Mouse (Mus musculus): ENCODE data around the gene Atp5b. TPM values are rescaled to one million over a fixed set of nuclear protein-coding genes. Genes with fewer than 3 reads are reported as not detected.

Atp5b gene
- polyA plus RNA-seq, 1 experiment: 803 TPM

GRCm38 (mm10) chr10:128096313-128096692 lies 13.2 kb downstream of the Atp5b start:
- DNase-seq (ENCODE audit: low read depth in 1 of 2, low spot score in 2 of 2): no peak
- H3K4me1 ChIP-seq (ENCODE audit: control insufficient read depth, insufficient read depth, insufficient read length): peaks cover 10% of the 10 kb centered on the region
- TF ChIP-seq CTCF (IDR thresholded peaks at IDR 0.05; ENCODE audit: extremely low read depth, insufficient read depth, insufficient read length, insufficient replicate concordance): no peak
- no peak for TF ChIP-seq POLR2A (IDR thresholded peaks at IDR 0.05; ENCODE audit: low read depth, low read length)
- H3K27me3 ChIP-seq (ENCODE audit: control insufficient read depth, insufficient read depth, low read length): no peaks in the 10 kb centered on the region
- WGBS: 21% methylated on average over 4 of the region's 4 CpGs
- H3K27ac ChIP-seq (ENCODE audit: insufficient read depth, low read length): peak overlapping the region; percentile 42; the same call in 1 of the 2 replicates
- peak overlapping the region; percentile 25 for H3K4me3 ChIP-seq (ENCODE audit: extremely low read depth, insufficient read depth, insufficient read length)
- peaks cover 1% of the 10 kb centered on the region; the same call in 1 of the 2 replicates for H3K36me3 ChIP-seq (ENCODE audit: control insufficient read depth, insufficient read depth, low read length)

DNA sequence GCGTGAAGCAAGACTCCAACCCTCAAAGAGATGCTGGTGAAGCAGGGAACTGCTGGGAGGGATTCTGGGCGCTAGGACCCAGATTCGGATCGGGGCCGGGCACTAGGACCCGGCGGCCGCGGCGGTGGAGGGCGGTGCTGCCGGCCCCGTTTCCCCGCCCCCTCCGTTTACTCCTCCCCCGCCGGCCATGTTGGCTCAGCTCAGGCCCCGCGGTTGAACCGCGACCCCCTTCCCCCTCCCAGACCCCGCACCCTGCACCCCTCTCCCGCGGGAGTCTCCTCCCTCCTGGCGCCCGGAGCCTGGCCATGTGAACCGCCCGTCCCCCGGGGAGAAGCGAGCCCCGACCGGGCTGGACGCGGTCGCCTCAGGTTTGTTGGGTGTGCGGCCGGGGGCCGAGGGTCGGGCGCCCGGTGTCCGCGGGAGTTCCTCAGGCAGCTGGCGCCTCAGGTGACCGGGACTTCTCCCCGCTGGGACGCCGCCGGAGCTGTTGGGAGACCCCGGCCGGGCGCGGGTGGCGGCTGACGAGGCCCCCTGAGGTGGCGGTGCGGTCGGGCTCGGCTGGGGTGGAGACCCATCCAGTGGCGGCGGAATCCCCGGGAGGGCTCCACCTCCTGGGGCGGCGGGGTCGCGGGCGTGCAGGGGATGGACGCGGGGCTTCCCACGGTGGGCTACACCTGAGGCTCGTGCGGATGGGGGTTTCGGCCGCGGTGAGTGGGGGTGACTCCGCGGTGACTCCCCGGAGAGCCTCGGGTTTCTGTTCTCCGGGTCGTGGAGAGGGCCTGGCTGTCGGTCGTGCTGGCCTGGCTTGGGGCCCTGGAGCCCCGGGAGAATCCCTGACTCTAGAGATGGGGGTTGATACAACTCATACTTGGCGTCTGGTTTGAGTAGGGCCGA lies 13.9 kb downstream of the Atp5b start:
- TF ChIP-seq CTCF (IDR thresholded peaks at IDR 0.05; ENCODE audit: extremely low read depth, insufficient read depth, insufficient read length, insufficient replicate concordance) (no peak), POLR2A (IDR thresholded peaks at IDR 0.05; ENCODE audit: low read depth, low read length) (no peak)
- peaks cover 10% of the 10 kb centered on the region for H3K4me1 ChIP-seq (ENCODE audit: control insufficient read depth, insufficient read depth, insufficient read length)
- peak in 1 of 2 experiments; percentile 77 for DNase-seq (ENCODE audit: low read depth in 1 of 2, low spot score in 2 of 2)
- peak overlapping the region; percentile 95 for H3K4me3 ChIP-seq (ENCODE audit: extremely low read depth, insufficient read depth, insufficient read length)
- H3K27me3 ChIP-seq (ENCODE audit: control insufficient read depth, insufficient read depth, low read length): no peaks in the 10 kb centered on the region
- WGBS: under 1% methylated on average over 84 of the region's 86 CpGs
- H3K36me3 ChIP-seq (ENCODE audit: control insufficient read depth, insufficient read depth, low read length): peaks cover 1% of the 10 kb centered on the region; the same call in 1 of the 2 replicates
- peak overlapping the region; percentile 51 for H3K27ac ChIP-seq (ENCODE audit: insufficient read depth, low read length)

DNA sequence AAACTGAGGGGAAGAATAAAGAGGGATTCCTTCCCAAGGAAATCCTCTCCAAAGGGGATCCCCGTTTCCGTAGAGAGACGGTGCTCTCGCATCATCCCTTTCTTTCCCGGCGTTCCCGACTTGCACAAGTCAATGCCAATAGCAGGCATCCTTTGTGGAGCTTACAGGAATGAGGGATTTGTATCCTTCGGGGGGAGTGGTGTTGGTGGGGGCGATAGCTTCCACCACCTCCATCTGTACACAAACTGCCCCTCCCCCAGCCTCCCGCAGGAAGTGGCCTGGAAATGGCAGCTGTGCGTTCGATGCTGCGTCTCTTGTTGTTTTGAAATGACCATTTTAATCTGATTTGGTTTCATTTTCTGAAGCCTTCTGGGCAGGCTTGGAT lies 14.5 kb downstream of the Atp5b start:
- peak in 1 of 2 experiments; percentile 42 for DNase-seq (ENCODE audit: low read depth in 1 of 2, low spot score in 2 of 2)
- TF ChIP-seq POLR2A (IDR thresholded peaks at IDR 0.05; ENCODE audit: low read depth, low read length) (no peak), CTCF (IDR thresholded peaks at IDR 0.05; ENCODE audit: extremely low read depth, insufficient read depth, insufficient read length, insufficient replicate concordance) (no peak)
- Histone ChIP-seq H3K36me3 (ENCODE audit: control insufficient read depth, insufficient read depth, low read length) (peaks cover 1% of the 10 kb centered on the region; the same call in 1 of the 2 replicates), H3K4me3 (ENCODE audit: extremely low read depth, insufficient read depth, insufficient read length) (peak overlapping the region; percentile 95), H3K27ac (ENCODE audit: insufficient read depth, low read length) (peak overlapping the region; percentile 51), H3K4me1 (ENCODE audit: control insufficient read depth, insufficient read depth, insufficient read length) (peaks cover 10% of the 10 kb centered on the region), H3K27me3 (ENCODE audit: control insufficient read depth, insufficient read depth, low read length) (no peaks in the 10 kb centered on the region)
- WGBS: under 1% methylated on average over 13 of the region's 13 CpGs

DNA sequence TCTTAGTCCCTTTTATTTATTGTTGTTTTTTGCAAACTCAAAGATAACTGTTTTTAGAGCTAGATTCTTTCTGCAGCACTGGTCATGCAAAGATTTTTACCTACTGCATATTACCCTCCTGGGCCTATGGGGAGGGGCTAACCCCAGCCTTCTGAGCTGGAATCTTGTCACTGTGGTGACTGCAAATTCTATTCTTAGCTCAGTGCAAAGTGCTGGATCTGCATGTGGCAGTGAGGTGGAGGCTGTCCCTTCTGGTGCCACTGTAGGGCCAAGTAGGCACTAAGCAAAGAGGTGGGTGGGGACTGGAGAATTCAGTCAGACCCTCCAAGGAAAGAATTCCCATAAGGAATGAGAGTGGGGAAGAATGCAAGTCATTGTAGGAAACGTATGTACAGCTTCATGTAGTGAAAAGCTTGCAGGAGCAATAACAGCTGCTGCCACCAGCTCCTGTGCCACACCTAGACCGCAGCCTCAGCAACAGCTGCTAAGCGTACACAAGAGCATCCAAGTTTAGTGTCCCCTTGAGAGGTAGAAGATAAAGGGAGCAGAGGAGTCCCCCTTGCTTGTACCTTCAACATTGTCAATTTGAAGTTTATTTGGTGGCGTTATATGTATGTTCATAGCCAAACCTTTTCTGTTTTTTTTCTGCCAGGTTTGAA lies 27.2 kb downstream of the Atp5b start:
- Histone ChIP-seq H3K4me3 (ENCODE audit: extremely low read depth, insufficient read depth, insufficient read length) (no peak overlapping the region), H3K27ac (ENCODE audit: insufficient read depth, low read length) (no peak overlapping the region), H3K4me1 (ENCODE audit: control insufficient read depth, insufficient read depth, insufficient read length) (no peaks in the 10 kb centered on the region), H3K36me3 (ENCODE audit: control insufficient read depth, insufficient read depth, low read length) (peaks cover 37% of the 10 kb centered on the region), H3K27me3 (ENCODE audit: control insufficient read depth, insufficient read depth, low read length) (no peaks in the 10 kb centered on the region)
- WGBS: 93% methylated on average over 4 of the region's 4 CpGs
- no peak for DNase-seq (ENCODE audit: low read depth in 1 of 2, low spot score in 2 of 2)
- TF ChIP-seq CTCF (IDR thresholded peaks at IDR 0.05; ENCODE audit: extremely low read depth, insufficient read depth, insufficient read length, insufficient replicate concordance) (no peak), POLR2A (IDR thresholded peaks at IDR 0.05; ENCODE audit: low read depth, low read length) (no peak)

- Histone ChIP-seq H3K27me3 (ENCODE audit: control insufficient read depth, insufficient read depth, low read length) (no peaks in the 10 kb centered on the region), H3K36me3 (ENCODE audit: control insufficient read depth, insufficient read depth, low read length) (peaks cover 46% of the 10 kb centered on the region), H3K4me3 (ENCODE audit: extremely low read depth, insufficient read depth, insufficient read length) (no peak overlapping the region), H3K4me1 (ENCODE audit: control insufficient read depth, insufficient read depth, insufficient read length) (no peaks in the 10 kb centered on the region), H3K27ac (ENCODE audit: insufficient read depth, low read length) (no peak overlapping the region)
- TF ChIP-seq CTCF (IDR thresholded peaks at IDR 0.05; ENCODE audit: extremely low read depth, insufficient read depth, insufficient read length, insufficient replicate concordance) (no peak), POLR2A (IDR thresholded peaks at IDR 0.05; ENCODE audit: low read depth, low read length) (no peak)
- DNase-seq (ENCODE audit: low read depth in 1 of 2, low spot score in 2 of 2): no peak
Measured at GRCm38 (mm10) chr10:128111227-128111626, 28.2 kb downstream of the Atp5b start.

DNA sequence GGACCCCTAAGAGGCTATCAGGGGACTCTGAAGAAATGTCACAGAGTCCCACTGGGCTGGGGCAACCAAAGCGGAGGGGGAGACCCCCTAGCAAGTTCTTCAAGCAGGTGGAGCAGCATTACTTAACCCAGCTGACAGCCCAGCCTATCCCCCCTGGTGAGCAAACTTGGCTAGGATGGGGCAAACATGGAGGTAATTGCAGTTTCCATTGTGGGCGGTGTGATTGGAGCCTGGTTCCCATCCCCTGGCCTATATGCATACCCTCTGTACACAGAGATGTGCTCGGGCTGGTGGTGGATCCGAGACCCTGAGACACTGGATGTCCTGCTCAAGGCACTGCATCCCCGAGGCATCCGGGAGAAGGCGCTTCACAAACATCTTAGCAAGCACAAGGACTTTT lies 40.8 kb downstream of the Atp5b start:
- H3K27me3 ChIP-seq (ENCODE audit: control insufficient read depth, insufficient read depth, low read length): no peaks in the 10 kb centered on the region
- no peak overlapping the region for H3K27ac ChIP-seq (ENCODE audit: insufficient read depth, low read length)
- no peak for DNase-seq (ENCODE audit: low read depth in 1 of 2, low spot score in 2 of 2)
- no peak overlapping the region for H3K4me3 ChIP-seq (ENCODE audit: extremely low read depth, insufficient read depth, insufficient read length)
- no peaks in the 10 kb centered on the region for H3K4me1 ChIP-seq (ENCODE audit: control insufficient read depth, insufficient read depth, insufficient read length)
- TF ChIP-seq POLR2A (IDR thresholded peaks at IDR 0.05; ENCODE audit: low read depth, low read length) (no peak), CTCF (IDR thresholded peaks at IDR 0.05; ENCODE audit: extremely low read depth, insufficient read depth, insufficient read length, insufficient replicate concordance) (no peak)
- WGBS: 94% methylated on average over 7 of the region's 7 CpGs
- H3K36me3 ChIP-seq (ENCODE audit: control insufficient read depth, insufficient read depth, low read length): peaks cover 84% of the 10 kb centered on the region
